8 mouse cellular contexts compared by ENCODE assay signal in the genomic region with DNA sequence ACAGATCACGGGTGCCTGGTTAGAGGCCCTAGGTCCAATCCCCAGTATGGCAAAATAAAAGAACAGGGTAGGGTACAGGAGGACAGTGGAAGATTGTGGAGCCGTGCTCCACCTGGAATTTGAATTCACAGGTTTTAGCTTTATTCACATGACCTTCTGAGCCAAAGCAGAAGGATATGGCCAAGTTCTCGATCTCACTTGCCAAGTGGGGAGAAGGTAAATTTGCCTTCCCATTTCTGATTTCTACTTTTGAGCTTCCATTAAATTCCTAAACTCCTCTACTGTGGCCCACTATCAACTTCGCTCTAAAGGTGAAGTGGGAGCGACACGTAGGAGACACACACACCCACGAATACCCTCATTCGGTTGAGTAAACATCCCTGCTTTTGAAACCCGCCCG. TPM values are rescaled to one million over a fixed set of nuclear protein-coding genes. Genes with fewer than 3 reads are reported as not detected.
DNase-seq lines count a peak whose midpoint lies in the region; ATAC-seq lines count a peak whose summit lies in the region.

No protein-coding gene starts in this region.

- DNase-seq in kidney, postnatal 10 days, result no peak
- no peak for DNase-seq in ovary, adult 18-20 months (ENCODE audit: low spot score)
- DNase-seq in adrenal gland, postnatal 14 days, result no peak
- DNase-seq in right cerebral cortex, postnatal 25 days, result no peak

- peak overlapping the region; percentile 100 for H3K27ac ChIP-seq in kidney, embryonic 15.5 days
- H3K27ac ChIP-seq in brown adipose tissue, adult 24 weeks (replicated peaks; ENCODE audit: low read depth, low read length), result peak overlapping the region; percentile 95
- peak overlapping the region; percentile 96 for H3K27ac ChIP-seq in hindbrain, embryonic 13.5 days
- H3K27ac ChIP-seq in midbrain, embryonic 13.5 days, result peak overlapping the region; percentile 93

- H3K4me1 ChIP-seq in kidney, embryonic 15.5 days, result peaks cover 60% of the 10 kb centered on the region
- peaks cover 9% of the 10 kb centered on the region; the same call in 1 of the 2 replicates for H3K4me1 ChIP-seq in brown adipose tissue, adult 24 weeks (ENCODE audit: control insufficient read depth, insufficient read depth, insufficient read length, low read length)
- H3K4me1 ChIP-seq in hindbrain, embryonic 13.5 days (replicated peaks), result peaks cover 54% of the 10 kb centered on the region
- peaks cover 56% of the 10 kb centered on the region for H3K4me1 ChIP-seq in midbrain, embryonic 13.5 days (replicated peaks)

- peak overlapping the region; percentile 91 for H3K9ac ChIP-seq in kidney, embryonic 15.5 days
- peak overlapping the region; percentile 93 for H3K9ac ChIP-seq in hindbrain, embryonic 13.5 days
- H3K9ac ChIP-seq in midbrain, embryonic 13.5 days (replicated peaks), result peak overlapping the region; percentile 91

- 8% methylated on average over 10 of the region's 10 CpGs for WGBS in kidney, embryonic 15.5 days
- 20% methylated on average over 10 of the region's 10 CpGs for WGBS in hindbrain, embryonic 13.5 days
- WGBS in midbrain, embryonic 13.5 days, result 16% methylated on average over 10 of the region's 10 CpGs

- no peaks in the 10 kb centered on the region for H3K27me3 ChIP-seq in kidney, embryonic 15.5 days
- H3K27me3 ChIP-seq in hindbrain, embryonic 13.5 days, result no peaks in the 10 kb centered on the region
- H3K27me3 ChIP-seq in midbrain, embryonic 13.5 days, result 0 out of 2 replicates have a peak, but pooled peaks cover 2% of the 10 kb centered on the region

- H3K36me3 ChIP-seq in kidney, embryonic 15.5 days, result peaks cover 21% of the 10 kb centered on the region
- peaks cover 16% of the 10 kb centered on the region for H3K36me3 ChIP-seq in hindbrain, embryonic 13.5 days
- peaks cover 16% of the 10 kb centered on the region for H3K36me3 ChIP-seq in midbrain, embryonic 13.5 days

- no peak for ATAC-seq in kidney, embryonic 15.5 days (replicated peaks; ENCODE audit: low FRiP score)
- no peak for ATAC-seq in hindbrain, embryonic 13.5 days (ENCODE audit: low FRiP score)
- no peak for ATAC-seq in midbrain, embryonic 13.5 days

- H3K4me2 ChIP-seq in kidney, embryonic 15.5 days, result peak overlapping the region; percentile 90
- peak overlapping the region; percentile 99 for H3K4me2 ChIP-seq in hindbrain, embryonic 13.5 days
- H3K4me2 ChIP-seq in midbrain, embryonic 13.5 days (replicated peaks), result peak overlapping the region; percentile 83

- H3K9me3 ChIP-seq in kidney, embryonic 15.5 days (replicated peaks), result no peaks in the 10 kb centered on the region
- H3K9me3 ChIP-seq in hindbrain, embryonic 13.5 days, result no peaks in the 10 kb centered on the region
- no peaks in the 10 kb centered on the region for H3K9me3 ChIP-seq in midbrain, embryonic 13.5 days

- peak overlapping the region; percentile 95 for H3K4me3 ChIP-seq in kidney, embryonic 15.5 days (replicated peaks)
- H3K4me3 ChIP-seq in brown adipose tissue, adult 24 weeks (ENCODE audit: insufficient read depth, low read depth, low read length), result peak overlapping the region; percentile 88
- H3K4me3 ChIP-seq in hindbrain, embryonic 13.5 days, result peak overlapping the region; percentile 87
- peak overlapping the region; percentile 74 for H3K4me3 ChIP-seq in midbrain, embryonic 13.5 days (replicated peaks)

RNA-seq across cellular contexts. Expression of a gene that starts 0.9 kb away (rescaled TPM):
- polyA plus RNA-seq in kidney, embryonic 15.5 days (2015; fragmentation: Nextera tagmentation; extraction: Ambion mirVana), result 78.5 and 82.1 TPM in 2 replicates
- polyA plus RNA-seq in brown adipose tissue, adult 24 weeks (2012; ENCODE audit: insufficient read depth, insufficient read length, missing spikeins), result 333 and 448 TPM in 2 replicates
- 69.8 and 72.6 TPM in 2 replicates for polyA plus RNA-seq in hindbrain, embryonic 13.5 days (2015; fragmentation: Nextera tagmentation; extraction: Ambion mirVana)
- polyA plus RNA-seq in midbrain, embryonic 13.5 days (2015; fragmentation: Nextera tagmentation; extraction: Ambion mirVana), result 67.8 and 69.0 TPM in 2 replicates
- total RNA-seq in adrenal gland, postnatal 14 days (2021), result 362 and 371 TPM in 2 replicates

RNA-seq across cellular contexts. Expression of a gene that starts 20.8 kb away (rescaled TPM):
- 117 and 121 TPM in 2 replicates for polyA plus RNA-seq in kidney, embryonic 15.5 days (2015; fragmentation: Nextera tagmentation; extraction: Ambion mirVana)
- polyA plus RNA-seq in brown adipose tissue, adult 24 weeks (2012; ENCODE audit: insufficient read depth, insufficient read length, missing spikeins), result 55.7 and 98.7 TPM in 2 replicates
- 27.3 and 31.7 TPM in 2 replicates for polyA plus RNA-seq in hindbrain, embryonic 13.5 days (2015; fragmentation: Nextera tagmentation; extraction: Ambion mirVana)
- polyA plus RNA-seq in midbrain, embryonic 13.5 days (2015; fragmentation: Nextera tagmentation; extraction: Ambion mirVana), result 14.8 and 19.7 TPM in 2 replicates
- total RNA-seq in adrenal gland, postnatal 14 days (2021), result 39.8 and 43.7 TPM in 2 replicates

RNA-seq across cellular contexts. Expression of a gene that starts 40.0 kb away (rescaled TPM):
- 136 and 154 TPM in 2 replicates for polyA plus RNA-seq in kidney, embryonic 15.5 days (2015; fragmentation: Nextera tagmentation; extraction: Ambion mirVana)
- 24.3 and 31.2 TPM in 2 replicates for polyA plus RNA-seq in brown adipose tissue, adult 24 weeks (2012; ENCODE audit: insufficient read depth, insufficient read length, missing spikeins)
- 108 and 109 TPM in 2 replicates for polyA plus RNA-seq in hindbrain, embryonic 13.5 days (2015; fragmentation: Nextera tagmentation; extraction: Ambion mirVana)
- polyA plus RNA-seq in midbrain, embryonic 13.5 days (2015; fragmentation: Nextera tagmentation; extraction: Ambion mirVana), result 130 and 137 TPM in 2 replicates
- 69.8 and 78.1 TPM in 2 replicates for total RNA-seq in adrenal gland, postnatal 14 days (2021)

RNA-seq across cellular contexts. Expression of a gene that starts 51.5 kb away (rescaled TPM):
- polyA plus RNA-seq in kidney, embryonic 15.5 days (2015; fragmentation: Nextera tagmentation; extraction: Ambion mirVana), result 19.2 and 20.4 TPM in 2 replicates
- polyA plus RNA-seq in brown adipose tissue, adult 24 weeks (2012; ENCODE audit: insufficient read depth, insufficient read length, missing spikeins), result 4.0 and 7.6 TPM in 2 replicates
- 69.0 and 71.8 TPM in 2 replicates for polyA plus RNA-seq in hindbrain, embryonic 13.5 days (2015; fragmentation: Nextera tagmentation; extraction: Ambion mirVana)
- polyA plus RNA-seq in midbrain, embryonic 13.5 days (2015; fragmentation: Nextera tagmentation; extraction: Ambion mirVana), result 45.6 and 47.4 TPM in 2 replicates
- total RNA-seq in adrenal gland, postnatal 14 days (2021), result 23.4 and 27.2 TPM in 2 replicates
